Mouse (Mus musculus) kidney, postnatal 0 days (tissue): Measurements from ENCODE around the gene Fam184b. TPM values are rescaled to one million over a fixed set of nuclear protein-coding genes. Genes with fewer than 3 reads are reported as not detected.
A peak's percentile ranks its signal among the peaks of the same experiment; 100 is the strongest.

Source experiments
- ATAC-seq: fragments of 200-750 bp; cut with Nextera tagmentation; replicated peaks from 2 replicates; pipeline ENCODE4 v1.8.0; 2017; ENCODE audit warnings: low read depth, moderate number of reproducible peaks, moderate TSS enrichment, moderate library complexity; ENCODE audit not compliant: low FRiP score
- DNase-seq: peaks from one replicate; pipeline ENCODE4 v3.0.0-alpha.2; 2016; ENCODE audit warnings: low spot score
- H3K27ac ChIP-seq: fragments of 300-500 bp; sonication (generic); 2 replicates; pipeline ENCODE4 v1.5.1; 2014; ENCODE audit warnings: mild to moderate bottlenecking
- H3K27me3 ChIP-seq: fragments of 300-500 bp; sonication (generic); 2 replicates; pipeline ENCODE4 v1.6.1; 2014; ENCODE audit warnings: low read length, mixed read lengths; ENCODE audit not compliant: insufficient read depth
- H3K36me3 ChIP-seq: fragments of 300-500 bp; sonication (generic); 2 replicates; pipeline ENCODE4 v1.6.1; 2014; ENCODE audit warnings: low read length, mixed read lengths; ENCODE audit not compliant: insufficient read depth
- H3K4me1 ChIP-seq: fragments of 300-500 bp; sonication (generic); replicated peaks from 2 replicates; pipeline ENCODE4 v1.6.1; 2014; ENCODE audit warnings: antibody characterized with exemption, low read length, mixed read lengths; ENCODE audit not compliant: insufficient read depth
- H3K4me2 ChIP-seq: fragments of 300-500 bp; sonication (generic); 2 replicates; pipeline ENCODE4 v1.6.1; 2014; ENCODE audit warnings: mild to moderate bottlenecking, low read length, moderate library complexity, mixed read lengths
- H3K4me3 ChIP-seq: fragments of 300-500 bp; sonication (generic); replicated peaks from 2 replicates; pipeline ENCODE4 v1.5.1; 2014; ENCODE audit warnings: low read depth, low read length
- H3K9ac ChIP-seq: fragments of 300-500 bp; sonication (generic); 2 replicates; pipeline ENCODE4 v1.6.1; 2014; ENCODE audit warnings: low read depth, low read length
- H3K9me3 ChIP-seq: fragments of 300-500 bp; sonication (generic); replicated peaks from 2 replicates; pipeline ENCODE4 v1.6.1; 2016; ENCODE audit warnings: low read length, inconsistent platforms, mixed read lengths
- CTCF ChIP-seq: IDR thresholded peaks from 2 replicates; pipeline ENCODE4 v1.5.1; 2016; ENCODE audit warnings: antibody characterized with exemption, low read depth, mild to moderate bottlenecking, moderate library complexity
- WGBS: fragments of 180-500 bp; shearing (Covaris S2); extraction: QIAGEN DNeasy Blood & Tissue Kit; methylation state at CpG from one replicate; pipeline ENCODE4 v1.1.7; 2014; 5-methylcytosine and 5-hydroxymethylcytosine counted together
- polyA plus RNA-seq: library from polyadenylated mRNA; unstranded; fragments of >200 nt; fragmentation: Nextera tagmentation; extraction: Ambion mirVana; gene quantifications from 2 replicates; pipeline ENCODE4 v1.2.1, GENCODE M21; 2015

Fam184b gene
- polyA plus RNA-seq, 1 experiment from 2014 or later, result 2.6 TPM

DNA sequence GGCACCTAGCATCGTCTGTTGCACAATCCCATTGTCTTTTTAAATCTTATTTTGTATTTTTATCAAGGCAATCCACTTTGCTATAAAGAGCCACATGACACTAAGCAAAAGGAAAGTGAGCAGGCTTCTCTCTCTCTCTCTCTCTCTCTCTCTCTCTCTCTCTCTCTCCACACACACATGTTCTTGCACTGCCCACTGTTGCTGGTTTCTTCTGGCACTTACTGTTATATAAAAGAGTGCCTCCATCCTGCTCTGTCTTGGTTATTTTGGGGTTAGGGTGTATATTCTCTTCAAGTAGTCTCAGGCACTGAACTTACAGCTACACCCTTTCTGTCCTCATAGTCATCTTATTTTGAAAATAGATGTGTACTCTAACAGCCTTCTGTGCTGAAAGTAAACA is 89.8 kb downstream of the Fam184b start:
- WGBS, result 100% methylated on average over 1 of the region's 1 CpGs
- DNase-seq (no peak), ATAC-seq (no peak)
- Histone ChIP-seq H3K4me3 (no peak overlapping the region), H3K4me2 (no peak overlapping the region), H3K4me1 (no peaks in the 10 kb centered on the region), H3K9me3 (no peaks in the 10 kb centered on the region), H3K36me3 (no peaks in the 10 kb centered on the region), H3K9ac (no peak overlapping the region), H3K27me3 (no peaks in the 10 kb centered on the region), H3K27ac (no peak overlapping the region)
- TF ChIP-seq CTCF, result no peak

DNA sequence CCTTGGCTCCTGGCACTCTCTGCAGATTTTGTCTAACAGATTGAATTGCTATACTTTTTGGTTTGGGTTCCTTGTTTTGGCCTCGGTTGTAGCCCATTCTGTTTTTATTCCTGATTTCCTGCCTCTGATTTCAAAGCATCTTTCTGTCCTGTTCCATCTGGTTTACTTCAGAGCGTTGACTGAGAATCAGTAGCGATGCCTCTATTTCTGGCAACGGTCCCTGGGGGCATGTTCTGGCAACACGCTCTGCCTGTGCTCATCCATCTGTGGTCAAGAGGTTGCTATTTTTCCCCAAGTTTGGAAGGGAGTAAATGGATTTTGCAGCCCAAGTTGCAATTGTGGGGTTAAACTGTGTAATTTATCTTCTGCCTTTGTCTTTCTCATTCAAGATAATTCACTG is 96.0 kb downstream of the Fam184b start:
- ATAC-seq (no peak), DNase-seq (no peak)
- H3K4me2 ChIP-seq, result no peak overlapping the region
- no peaks in the 10 kb centered on the region for H3K4me1 ChIP-seq
- H3K9ac ChIP-seq, result no peak overlapping the region
- TF ChIP-seq CTCF, result no peak
- no peak overlapping the region for H3K4me3 ChIP-seq
- H3K9me3 ChIP-seq, result no peaks in the 10 kb centered on the region
- H3K27ac ChIP-seq, result no peak overlapping the region
- no peaks in the 10 kb centered on the region for H3K36me3 ChIP-seq
- 31% methylated on average over 5 of the region's 5 CpGs for WGBS
- H3K27me3 ChIP-seq, result no peaks in the 10 kb centered on the region

- 55% methylated on average over 10 of the region's 10 CpGs for WGBS
- no peaks in the 10 kb centered on the region for H3K9me3 ChIP-seq
- H3K27me3 ChIP-seq, result no peaks in the 10 kb centered on the region
- no peak overlapping the region for H3K27ac ChIP-seq
- no peak overlapping the region for H3K9ac ChIP-seq
- no peaks in the 10 kb centered on the region for H3K4me1 ChIP-seq
- no peak overlapping the region for H3K4me3 ChIP-seq
- no peaks in the 10 kb centered on the region for H3K36me3 ChIP-seq
- no peak for DNase-seq
- ATAC-seq, result no peak
- peak; percentile 46 for TF ChIP-seq CTCF
- no peak overlapping the region for H3K4me2 ChIP-seq
Measured at GRCm38 (mm10) chr5:45539502-45539901, 99.9 kb downstream of the Fam184b start.

DNA sequence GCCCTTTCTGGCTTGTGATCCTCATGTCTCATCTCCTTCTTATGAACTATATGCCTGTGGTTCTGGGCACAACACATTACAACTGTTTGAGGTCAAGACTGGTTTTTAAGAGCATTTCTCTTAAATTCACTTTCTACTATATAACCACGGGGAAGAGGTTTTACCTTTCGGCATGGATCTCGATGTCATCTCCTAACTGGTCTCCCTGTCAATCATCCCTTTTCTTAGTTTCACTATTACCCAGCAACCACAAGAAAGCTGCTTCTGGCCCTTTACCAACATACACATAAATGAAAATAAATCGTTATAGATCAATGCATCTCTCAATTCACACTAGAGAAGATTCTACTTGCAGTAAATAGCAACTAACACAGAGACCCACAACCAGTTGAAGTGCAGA is 104.2 kb downstream of the Fam184b start:
- Histone ChIP-seq H3K4me2 (no peak overlapping the region), H3K27ac (no peak overlapping the region), H3K27me3 (no peaks in the 10 kb centered on the region), H3K4me3 (no peak overlapping the region), H3K9me3 (no peaks in the 10 kb centered on the region), H3K9ac (no peak overlapping the region), H3K36me3 (0 out of 2 replicates have a peak, but pooled peaks cover 4% of the 10 kb centered on the region), H3K4me1 (no peaks in the 10 kb centered on the region)
- DNase-seq (no peak), ATAC-seq (no peak)
- WGBS, result 71% methylated on average over 4 of the region's 4 CpGs
- no peak for TF ChIP-seq CTCF

- Histone ChIP-seq H3K9ac (no peak overlapping the region), H3K4me2 (peak overlapping the region; percentile 30; the same call in 1 of the 2 replicates)
- ATAC-seq, result peak; percentile 89
Measured at GRCm38 (mm10) chr5:45534319-45535098, 104.9 kb downstream of the Fam184b start.

GRCm38 (mm10) chr5:45529696-45530095 is 109.7 kb downstream of the Fam184b start:
- no peak for ATAC-seq
- Histone ChIP-seq H3K27me3 (no peaks in the 10 kb centered on the region), H3K9ac (no peak overlapping the region), H3K9me3 (no peaks in the 10 kb centered on the region), H3K27ac (no peak overlapping the region), H3K4me3 (no peak overlapping the region), H3K4me2 (no peak overlapping the region), H3K36me3 (peaks cover 43% of the 10 kb centered on the region), H3K4me1 (no peaks in the 10 kb centered on the region)
- peak; percentile 53 for DNase-seq
- no peak for TF ChIP-seq CTCF
- 91% methylated on average over 3 of the region's 3 CpGs for WGBS

More at GRCm38 (mm10) chr5:45534319-45535098, 104.9 kb downstream of the Fam184b start:
- Histone ChIP-seq H3K27ac (no peak overlapping the region), H3K4me3 (no peak overlapping the region), H3K4me1 (no peaks in the 10 kb centered on the region), H3K9me3 (no peaks in the 10 kb centered on the region), H3K36me3 (peaks cover 4% of the 10 kb centered on the region; the same call in 1 of the 2 replicates), H3K27me3 (no peaks in the 10 kb centered on the region)
- peak; percentile 78 for TF ChIP-seq CTCF
- 4% methylated on average over 17 of the region's 17 CpGs for WGBS
- peak; percentile 68 for DNase-seq

DNA sequence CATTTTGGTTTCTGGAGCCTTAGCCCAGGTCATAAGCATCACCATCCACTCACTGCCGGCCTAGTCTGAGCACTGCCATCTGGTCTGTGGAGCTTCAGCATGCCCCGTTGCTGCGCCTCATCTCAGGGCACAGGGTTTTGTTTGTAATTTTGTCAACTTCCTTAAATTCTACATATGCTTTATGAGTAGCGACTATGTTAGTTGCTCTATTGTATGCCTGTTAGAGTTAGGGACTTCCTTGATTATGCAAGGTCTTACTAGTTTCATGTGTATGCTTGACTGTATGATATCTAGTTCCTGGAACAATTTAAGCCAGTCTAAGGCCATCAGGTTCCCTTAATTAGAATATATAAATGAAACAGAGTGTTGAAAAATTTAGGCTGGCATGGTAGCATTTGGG is 113.1 kb downstream of the Fam184b start:
- Histone ChIP-seq H3K9me3 (no peaks in the 10 kb centered on the region), H3K27ac (no peak overlapping the region), H3K27me3 (no peaks in the 10 kb centered on the region), H3K4me3 (no peak overlapping the region), H3K9ac (no peak overlapping the region), H3K4me1 (peaks cover 4% of the 10 kb centered on the region; the same call in 1 of the 2 replicates), H3K4me2 (no peak overlapping the region), H3K36me3 (peaks cover 44% of the 10 kb centered on the region)
- no peak for ATAC-seq
- 93% methylated on average over 4 of the region's 4 CpGs for WGBS
- TF ChIP-seq CTCF, result no peak
- DNase-seq, result no peak
